Mouse (Mus musculus) gastrocnemius, postnatal 4 days (tissue): ENCODE results near the gene Cnih3. TPM values are rescaled to one million over a fixed set of nuclear protein-coding genes. Genes with fewer than 3 reads are reported as not detected.

Experiments used
- DNase-seq, 2 experiments: peaks; one replicate each; pipeline ENCODE4 v3.0.0; 2021 to 2022; ENCODE audit warnings: low spot score in 2 of 2, mixed read lengths in 2 of 2
- total RNA-seq, 2 experiments: library from RNA; stranded (reverse); gene quantifications; 2 replicates each; pipeline ENCODE4 v1.2.3; 2021

Cnih3 gene
- total RNA-seq, 2 experiments from 2014 or later = 0.17 TPM; not detected in 1

- no peak for DNase-seq
These were observed 95.1 kb downstream of the Cnih3 start for GRCm38 (mm10) chr1:181447576-181447975.

GRCm38 (mm10) chr1:181448041-181448440 is 95.6 kb downstream of the Cnih3 start:
- no peak for DNase-seq

GRCm38 (mm10) chr1:181453106-181453505 is 100.7 kb downstream of the Cnih3 start:
- DNase-seq = no peak

GRCm38 (mm10) chr1:181456911-181457310 is 104.5 kb downstream of the Cnih3 start:
- DNase-seq = no peak

GRCm38 (mm10) chr1:181459431-181460105 is 107.1 kb downstream of the Cnih3 start:
- DNase-seq = no peak

GRCm38 (mm10) chr1:181460283-181460682 is 107.9 kb downstream of the Cnih3 start:
- DNase-seq = no peak

- DNase-seq = no peak
These were observed 109.1 kb downstream of the Cnih3 start for GRCm38 (mm10) chr1:181461484-181461883.

- no peak for DNase-seq
These were observed 109.8 kb downstream of the Cnih3 start for GRCm38 (mm10) chr1:181462051-181462905.

- no peak for DNase-seq
These were observed 110.4 kb downstream of the Cnih3 start for GRCm38 (mm10) chr1:181462906-181463179.

- no peak for DNase-seq
These were observed 112.6 kb downstream of the Cnih3 start for GRCm38 (mm10) chr1:181465027-181465426.

GRCm38 (mm10) chr1:181466040-181466439 is 113.6 kb downstream of the Cnih3 start:
- no peak for DNase-seq

GRCm38 (mm10) chr1:181466601-181467320 is 114.3 kb downstream of the Cnih3 start:
- no peak for DNase-seq

- no peak for DNase-seq
These were observed 114.9 kb downstream of the Cnih3 start for GRCm38 (mm10) chr1:181467321-181467670.

GRCm38 (mm10) chr1:181469415-181469814 is 117.0 kb downstream of the Cnih3 start:
- DNase-seq = no peak

- DNase-seq = no peak
These were observed 123.7 kb downstream of the Cnih3 start for GRCm38 (mm10) chr1:181476141-181476540.

GRCm38 (mm10) chr1:181476557-181476956 is 124.1 kb downstream of the Cnih3 start:
- no peak for DNase-seq

GRCm38 (mm10) chr1:181484696-181485095 is 132.3 kb downstream of the Cnih3 start:
- no peak for DNase-seq

- no peak for DNase-seq
These were observed 151.0 kb downstream of the Cnih3 start for GRCm38 (mm10) chr1:181503471-181503870.

- no peak for DNase-seq
These were observed 152.9 kb downstream of the Cnih3 start for GRCm38 (mm10) chr1:181505367-181505766.
